In genomic region chr13:98210137-98210536, GRCm38 (mm10) we compare ENCODE assay signal across 31 mouse cellular contexts. TPM values are rescaled to one million over a fixed set of nuclear protein-coding genes. Genes with fewer than 3 reads are reported as not detected.
"Had no signal": no experiment of that assay in that cellular context is flagged by ENCODE, and none has a peak within 500 bp of the region (broad histone marks: within the 10 kb centered on the region; RNA-seq: fewer than 3 reads in every experiment).

No protein-coding gene starts in this region.

- H3K9ac ChIP-seq: limb, embryonic 12.5 days; limb, embryonic 13.5 days; limb, embryonic 15.5 days; liver, embryonic 12.5 days; liver, embryonic 13.5 days; liver, embryonic 14.5 days; liver, embryonic 15.5 days; liver, postnatal 0 days; lung, embryonic 14.5 days; lung, embryonic 15.5 days; midbrain, embryonic 12.5 days; midbrain, embryonic 13.5 days; midbrain, embryonic 15.5 days; neural tube, embryonic 12.5 days had no signal

- ATAC-seq: liver, embryonic 12.5 days; liver, postnatal 0 days; lung, postnatal 0 days; midbrain, embryonic 13.5 days; midbrain, embryonic 15.5 days; midbrain, embryonic 16.5 days had no signal

- H3K4me3 ChIP-seq: limb, embryonic 10.5 days; limb, embryonic 12.5 days; limb, embryonic 13.5 days; limb, embryonic 15.5 days; liver, embryonic 12.5 days; liver, embryonic 13.5 days; liver, embryonic 15.5 days; lung, embryonic 15.5 days; megakaryocyte, embryonic 14.5 days; midbrain, embryonic 12.5 days; midbrain, embryonic 13.5 days; midbrain, embryonic 15.5 days; myocyte; neural tube, embryonic 12.5 days had no signal

- DNase-seq: left cerebral cortex, postnatal 4 days; liver; liver, embryonic 13.5 days; liver, postnatal 0 days; lung, adult 18-20 months; lung, adult 2 months; lung, embryonic 14.5 days; lung, postnatal 10 days; lung, postnatal 14 days; lung, postnatal 36 days; lung, postnatal 4 days; midbrain, embryonic 14.5 days had no signal

- H3K9me3 ChIP-seq: limb, embryonic 10.5 days; limb, embryonic 12.5 days; limb, embryonic 13.5 days; limb, embryonic 15.5 days; liver, embryonic 12.5 days; liver, embryonic 13.5 days; liver, embryonic 15.5 days; lung, embryonic 15.5 days; megakaryocyte, embryonic 14.5 days; midbrain, embryonic 12.5 days; midbrain, embryonic 13.5 days; midbrain, embryonic 15.5 days; neural tube, embryonic 12.5 days had no signal

- H3K4me2 ChIP-seq: limb, embryonic 12.5 days; limb, embryonic 13.5 days; limb, embryonic 15.5 days; liver, embryonic 11.5 days; liver, embryonic 12.5 days; liver, embryonic 13.5 days; liver, embryonic 15.5 days; lung, embryonic 14.5 days; lung, embryonic 15.5 days; midbrain, embryonic 12.5 days; midbrain, embryonic 13.5 days; midbrain, embryonic 15.5 days; neural tube, embryonic 12.5 days had no signal

- H3K36me3 ChIP-seq: limb, embryonic 10.5 days; limb, embryonic 12.5 days; limb, embryonic 13.5 days; limb, embryonic 15.5 days; liver, embryonic 12.5 days; liver, embryonic 13.5 days; liver, embryonic 15.5 days; lung, embryonic 15.5 days; midbrain, embryonic 12.5 days; midbrain, embryonic 13.5 days; midbrain, embryonic 15.5 days; neural tube, embryonic 12.5 days had no signal

- H3K27ac ChIP-seq: limb, embryonic 10.5 days; limb, embryonic 12.5 days; limb, embryonic 13.5 days; limb, embryonic 15.5 days; liver, embryonic 12.5 days; liver, embryonic 13.5 days; liver, embryonic 14.5 days; liver, embryonic 15.5 days; lung, embryonic 15.5 days; macrophage; midbrain, embryonic 12.5 days; midbrain, embryonic 13.5 days; midbrain, embryonic 15.5 days; neural tube, embryonic 12.5 days had no signal

- H3K27me3 ChIP-seq: neural tube, embryonic 12.5 days had no signal

RNA-seq across cellular contexts. Expression of gene Arhgef28, which starts 3.9 kb away (rescaled TPM):
- total RNA-seq: monocyte, adult 5-6 weeks had no signal
- polyA plus RNA-seq: macrophage had no signal
